Mouse (Mus musculus): ENCODE data around the gene Txk. TPM values are rescaled to one million over a fixed set of nuclear protein-coding genes. Genes with fewer than 3 reads are reported as not detected.

The Txk gene
- polyA plus RNA-seq, 1 experiment: 0.16 TPM

DNA sequence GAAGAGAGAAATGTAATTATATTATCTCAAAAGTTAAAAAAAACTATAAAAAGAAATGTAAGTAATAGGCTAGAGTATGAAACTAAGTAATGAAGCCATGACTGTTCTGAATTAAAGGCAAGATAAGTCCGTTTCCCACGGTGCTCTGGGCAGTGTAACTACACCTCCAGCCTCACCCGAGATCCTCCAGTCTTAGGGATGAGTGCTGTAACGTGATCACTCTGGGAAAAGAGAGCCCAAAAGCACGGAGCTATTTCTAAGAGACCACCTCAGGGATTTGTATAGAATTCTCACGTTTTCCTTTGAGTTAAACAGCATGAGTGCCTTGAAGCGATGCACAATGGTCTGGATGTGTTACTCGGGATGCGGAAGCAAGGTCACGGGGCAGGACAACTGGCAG is 46.5 kb downstream of the Txk start:
- Histone ChIP-seq H3K27ac (ENCODE audit: insufficient read depth, low read length) (no peak overlapping the region), H3K4me3 (ENCODE audit: insufficient read depth, low read length) (no peak overlapping the region), H3K4me1 (ENCODE audit: control insufficient read depth, insufficient read depth, low read length) (peaks cover 10% of the 10 kb centered on the region)
- TF ChIP-seq POLR2A (IDR thresholded peaks at IDR 0.05; ENCODE audit: low read depth, low read length) (no peak), CTCF (IDR thresholded peaks at IDR 0.05; ENCODE audit: borderline replicate concordance, insufficient read depth, low read length) (no peak)

DNA sequence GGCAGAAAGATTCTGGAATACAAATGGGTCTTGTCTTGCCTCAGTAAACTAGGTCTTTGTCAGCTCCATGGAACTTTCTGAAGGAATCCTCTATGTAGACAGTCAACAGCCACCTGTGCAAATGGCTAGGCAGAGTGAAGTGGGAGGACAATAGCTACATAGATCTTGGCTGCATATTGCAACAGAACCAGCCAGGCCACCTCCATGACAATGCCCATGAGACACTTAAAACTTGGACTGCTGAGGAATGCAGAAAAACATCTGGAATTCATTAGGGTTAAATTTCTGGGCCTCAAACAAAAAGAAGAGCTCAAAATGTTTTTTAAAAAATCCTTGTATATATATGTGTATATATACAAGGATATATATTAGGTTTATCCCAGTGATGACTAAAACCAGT is 50.4 kb downstream of the Txk start:
- no peak for TF ChIP-seq POLR2A (IDR thresholded peaks at IDR 0.05; ENCODE audit: low read depth, low read length)
- TF ChIP-seq CTCF (IDR thresholded peaks at IDR 0.05; ENCODE audit: borderline replicate concordance, insufficient read depth, low read length): no peak
- H3K4me1 ChIP-seq (ENCODE audit: control insufficient read depth, insufficient read depth, low read length): no peaks in the 10 kb centered on the region
- H3K4me3 ChIP-seq (ENCODE audit: insufficient read depth, low read length): no peak overlapping the region
- no peak overlapping the region for H3K27ac ChIP-seq (ENCODE audit: insufficient read depth, low read length)

DNA sequence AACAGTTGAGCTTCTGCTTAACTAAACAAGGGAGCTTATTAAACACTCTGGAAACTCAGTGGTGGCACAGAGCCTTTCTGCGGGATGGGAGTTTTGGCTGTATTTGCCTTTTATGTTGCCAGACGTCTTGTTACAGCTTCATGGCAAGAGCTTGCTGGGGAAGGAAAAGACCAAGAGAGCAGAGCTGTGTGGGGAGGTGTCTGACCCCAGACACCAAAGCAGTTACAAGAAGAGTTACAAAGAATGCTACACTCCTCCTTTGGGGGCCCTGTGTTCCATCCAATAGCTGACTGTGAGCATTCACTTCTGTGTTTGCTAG is 53.1 kb downstream of the Txk start:
- Histone ChIP-seq H3K4me3 (ENCODE audit: insufficient read depth, low read length) (no peak overlapping the region), H3K27ac (ENCODE audit: insufficient read depth, low read length) (no peak overlapping the region), H3K4me1 (ENCODE audit: control insufficient read depth, insufficient read depth, low read length) (no peaks in the 10 kb centered on the region)
- TF ChIP-seq POLR2A (IDR thresholded peaks at IDR 0.05; ENCODE audit: low read depth, low read length) (no peak), CTCF (IDR thresholded peaks at IDR 0.05; ENCODE audit: borderline replicate concordance, insufficient read depth, low read length) (no peak)

DNA sequence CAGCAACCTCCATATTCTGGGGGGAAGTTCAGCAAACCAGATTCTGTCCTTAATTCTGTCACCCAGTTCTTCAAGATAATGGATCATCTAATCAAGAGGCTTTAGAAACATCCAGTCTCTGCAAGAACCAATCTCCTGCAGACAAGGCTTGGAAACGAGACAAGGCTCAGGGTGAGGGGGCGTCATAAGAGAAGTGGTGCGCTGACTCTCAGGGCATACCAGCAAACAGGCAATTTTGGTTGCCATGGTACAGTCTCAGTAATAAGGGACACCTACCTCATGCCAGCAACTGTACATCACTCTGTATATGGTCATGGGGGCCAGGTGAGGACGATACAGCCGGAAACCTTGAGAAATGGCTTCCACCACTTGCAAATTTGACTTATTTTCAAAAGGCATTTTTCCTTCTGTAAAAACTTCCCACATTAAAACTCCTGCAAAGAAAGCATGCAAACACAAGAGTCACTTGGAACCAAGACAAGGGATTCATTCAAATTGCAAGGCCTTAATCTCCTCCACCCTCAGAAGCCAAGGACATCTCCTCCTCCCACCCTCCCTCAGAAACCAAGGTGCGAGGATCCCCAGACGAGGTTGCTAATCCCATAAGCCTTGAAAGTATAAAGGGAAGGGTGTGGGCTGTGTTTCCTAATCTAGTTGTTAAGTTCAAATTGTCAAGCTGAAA is 53.6 kb downstream of the Txk start:
- Histone ChIP-seq H3K4me3 (ENCODE audit: insufficient read depth, low read length) (no peak overlapping the region), H3K4me1 (ENCODE audit: control insufficient read depth, insufficient read depth, low read length) (no peaks in the 10 kb centered on the region), H3K27ac (ENCODE audit: insufficient read depth, low read length) (no peak overlapping the region)
- TF ChIP-seq CTCF (IDR thresholded peaks at IDR 0.05; ENCODE audit: borderline replicate concordance, insufficient read depth, low read length) (no peak), POLR2A (IDR thresholded peaks at IDR 0.05; ENCODE audit: low read depth, low read length) (no peak)

DNA sequence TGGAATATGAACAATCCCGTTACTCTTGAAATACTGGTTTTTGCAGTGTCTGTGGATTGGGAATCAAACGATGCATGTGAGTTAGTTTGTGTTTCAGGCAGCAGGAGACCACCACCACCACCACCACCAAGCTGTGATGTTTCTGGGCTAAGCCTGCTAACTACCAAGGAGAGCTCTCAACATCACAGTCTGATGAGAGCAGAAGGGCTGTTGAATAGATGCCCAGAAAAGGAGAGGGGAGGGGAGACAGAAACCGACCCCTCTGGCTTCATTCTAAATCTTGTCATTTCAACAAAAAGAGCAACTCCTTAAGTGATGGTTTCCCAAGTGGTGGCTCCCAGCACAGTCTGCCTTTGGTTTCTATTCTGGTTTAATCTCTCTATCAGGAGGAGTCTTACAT is 54.2 kb downstream of the Txk start:
- no peak overlapping the region for H3K27ac ChIP-seq (ENCODE audit: insufficient read depth, low read length)
- H3K4me1 ChIP-seq (ENCODE audit: control insufficient read depth, insufficient read depth, low read length): no peaks in the 10 kb centered on the region
- no peak for TF ChIP-seq POLR2A (IDR thresholded peaks at IDR 0.05; ENCODE audit: low read depth, low read length)
- no peak for TF ChIP-seq CTCF (IDR thresholded peaks at IDR 0.05; ENCODE audit: borderline replicate concordance, insufficient read depth, low read length)
- no peak overlapping the region for H3K4me3 ChIP-seq (ENCODE audit: insufficient read depth, low read length)

DNA sequence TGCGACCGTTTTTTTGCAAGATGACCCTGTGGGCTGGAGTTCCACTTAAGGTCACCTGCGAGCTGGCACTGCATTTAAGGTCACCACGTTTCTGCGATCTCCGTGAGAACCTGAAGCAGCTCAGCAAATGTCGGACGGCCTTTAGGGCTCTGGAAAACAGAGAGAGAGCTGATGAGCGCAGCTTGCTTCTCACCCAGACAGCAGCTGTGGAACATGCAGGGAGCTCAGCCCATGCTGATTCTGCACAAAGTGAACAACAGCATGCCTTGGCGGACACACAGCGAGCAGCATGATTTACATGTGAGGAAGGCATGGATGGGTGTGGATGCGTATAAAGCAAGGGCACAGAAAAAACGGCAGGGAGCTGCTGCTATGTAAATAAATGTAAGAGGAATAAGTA is 56.1 kb downstream of the Txk start:
- Histone ChIP-seq H3K4me3 (ENCODE audit: insufficient read depth, low read length) (no peak overlapping the region), H3K4me1 (ENCODE audit: control insufficient read depth, insufficient read depth, low read length) (no peaks in the 10 kb centered on the region), H3K27ac (ENCODE audit: insufficient read depth, low read length) (no peak overlapping the region)
- TF ChIP-seq CTCF (IDR thresholded peaks at IDR 0.05; ENCODE audit: borderline replicate concordance, insufficient read depth, low read length) (no peak), POLR2A (IDR thresholded peaks at IDR 0.05; ENCODE audit: low read depth, low read length) (no peak)

DNA sequence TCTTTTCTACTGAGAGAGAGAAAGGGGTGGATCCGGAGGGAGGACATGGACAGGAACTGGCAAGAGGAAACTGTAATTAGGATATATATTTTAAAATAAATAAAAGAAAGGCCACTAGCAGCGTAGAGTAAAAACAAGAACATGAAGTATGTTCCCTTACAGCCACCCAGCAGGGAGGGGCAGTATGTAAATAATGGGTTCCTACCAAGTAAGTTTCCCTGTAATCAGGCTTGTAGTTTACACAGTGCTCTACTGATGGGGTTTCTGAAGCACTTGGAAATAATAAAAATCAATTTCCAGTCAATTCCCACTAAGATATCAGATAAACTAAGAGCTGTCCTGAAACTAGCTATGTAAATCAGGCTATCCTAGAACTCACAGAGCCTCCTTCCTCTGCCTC is 57.9 kb downstream of the Txk start:
- H3K4me3 ChIP-seq (ENCODE audit: insufficient read depth, low read length): no peak overlapping the region
- H3K4me1 ChIP-seq (ENCODE audit: control insufficient read depth, insufficient read depth, low read length): no peaks in the 10 kb centered on the region
- no peak for TF ChIP-seq CTCF (IDR thresholded peaks at IDR 0.05; ENCODE audit: borderline replicate concordance, insufficient read depth, low read length)
- no peak for TF ChIP-seq POLR2A (IDR thresholded peaks at IDR 0.05; ENCODE audit: low read depth, low read length)
- no peak overlapping the region for H3K27ac ChIP-seq (ENCODE audit: insufficient read depth, low read length)

DNA sequence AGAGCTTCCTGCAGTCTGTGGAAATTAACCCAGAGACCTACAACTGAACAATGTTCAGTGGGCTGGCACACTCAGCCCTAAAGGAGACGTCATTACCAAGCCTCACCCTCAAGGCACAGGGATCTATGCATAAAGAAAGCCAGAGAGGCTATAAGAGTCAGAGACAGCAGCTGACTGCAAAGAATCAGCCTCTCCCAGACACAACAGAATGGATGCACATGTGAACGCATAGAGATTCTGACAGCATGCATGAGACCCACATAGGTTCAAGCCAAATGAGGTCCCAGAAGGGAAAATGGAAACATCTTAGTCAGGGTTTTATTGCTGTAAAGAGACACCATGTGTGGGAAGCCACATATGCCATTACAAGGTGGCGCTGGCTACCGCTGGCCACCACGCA is 62.1 kb downstream of the Txk start:
- no peak overlapping the region for H3K4me3 ChIP-seq (ENCODE audit: insufficient read depth, low read length)
- TF ChIP-seq POLR2A (IDR thresholded peaks at IDR 0.05; ENCODE audit: low read depth, low read length) (no peak), CTCF (IDR thresholded peaks at IDR 0.05; ENCODE audit: borderline replicate concordance, insufficient read depth, low read length) (no peak)
- H3K27ac ChIP-seq (ENCODE audit: insufficient read depth, low read length): no peak overlapping the region

DNA sequence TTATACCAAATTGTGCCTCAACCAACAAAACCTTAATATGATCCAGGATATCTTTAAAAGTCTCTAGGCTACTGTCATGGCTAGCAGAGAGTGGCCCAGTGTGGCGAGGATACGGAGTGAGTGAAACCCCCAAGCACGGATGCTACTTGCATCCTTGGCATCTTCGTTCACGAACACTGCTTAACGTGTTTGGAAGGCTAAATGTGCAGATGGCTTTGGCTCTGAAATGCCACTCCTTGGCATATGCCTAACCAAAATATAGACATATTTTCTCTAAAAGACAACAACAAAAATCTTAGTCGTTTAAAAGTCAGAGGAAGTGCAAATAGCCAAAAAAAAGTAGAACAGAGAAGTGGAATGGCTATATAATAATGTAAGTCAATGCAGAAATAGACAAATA is 63.0 kb downstream of the Txk start:
- H3K4me3 ChIP-seq (ENCODE audit: insufficient read depth, low read length): no peak overlapping the region
- no peak overlapping the region for H3K27ac ChIP-seq (ENCODE audit: insufficient read depth, low read length)
- H3K4me1 ChIP-seq (ENCODE audit: control insufficient read depth, insufficient read depth, low read length): no peaks in the 10 kb centered on the region
- no peak for TF ChIP-seq CTCF (IDR thresholded peaks at IDR 0.05; ENCODE audit: borderline replicate concordance, insufficient read depth, low read length)
- no peak for TF ChIP-seq POLR2A (IDR thresholded peaks at IDR 0.05; ENCODE audit: low read depth, low read length)

More for the DNA sequence above, 62.1 kb downstream of the Txk start:
- no peaks in the 10 kb centered on the region for H3K4me1 ChIP-seq (ENCODE audit: control insufficient read depth, insufficient read depth, low read length)

DNA sequence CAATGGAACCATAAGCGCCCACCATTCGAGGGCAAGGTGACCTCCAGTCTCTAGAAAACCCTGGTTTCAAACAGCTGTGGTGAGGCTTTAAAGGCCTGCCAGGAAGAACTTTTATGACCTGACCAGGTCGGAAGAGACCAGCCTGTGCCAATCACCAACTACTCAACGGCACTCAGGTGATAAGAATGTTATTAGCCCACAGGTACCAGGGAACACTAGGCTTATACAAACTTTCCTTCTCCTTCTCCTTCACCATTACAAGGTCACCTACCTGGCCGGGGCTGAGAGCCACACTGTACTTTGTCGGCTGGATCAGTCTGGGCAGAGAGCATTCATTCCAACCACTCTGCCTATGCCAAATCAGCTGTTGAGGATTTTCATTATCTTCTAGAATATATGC is 71.1 kb downstream of the Txk start:
- Histone ChIP-seq H3K27ac (ENCODE audit: insufficient read depth, low read length) (no peak overlapping the region), H3K4me1 (ENCODE audit: control insufficient read depth, insufficient read depth, low read length) (no peaks in the 10 kb centered on the region), H3K4me3 (ENCODE audit: insufficient read depth, low read length) (no peak overlapping the region)
- TF ChIP-seq CTCF (IDR thresholded peaks at IDR 0.05; ENCODE audit: borderline replicate concordance, insufficient read depth, low read length): no peak
- no peak for TF ChIP-seq POLR2A (IDR thresholded peaks at IDR 0.05; ENCODE audit: low read depth, low read length)

Measured in embryonic fibroblast, embryonic 13.5 days (primary cell).